30 mouse cellular contexts compared by ENCODE assay signal in genomic region chr13:52533644-52534043, GRCm38 (mm10). TPM values are rescaled to one million over a fixed set of nuclear protein-coding genes. Genes with fewer than 3 reads are reported as not detected.
A peak's percentile ranks its signal among the peaks of the same experiment; 100 is the strongest.
DNase-seq lines count a peak whose midpoint lies in the region; ATAC-seq and TF ChIP-seq lines count a peak whose summit lies in the region.
"Had no signal": no experiment of that assay in that cellular context is flagged by ENCODE, and none has a peak within 500 bp of the region (broad histone marks: within the 10 kb centered on the region; RNA-seq: fewer than 3 reads in every experiment).

No protein-coding gene starts in this region.

- H3K36me3 ChIP-seq in liver, adult 2 months (ENCODE audit: control insufficient read depth, insufficient read depth, low read length), result no peaks in the 10 kb centered on the region
- no peaks in the 10 kb centered on the region for H3K36me3 ChIP-seq in liver, postnatal 0 days (replicated peaks; ENCODE audit: insufficient read depth, low read length)
- no peaks in the 10 kb centered on the region for H3K36me3 ChIP-seq in forebrain, embryonic 15.5 days
- H3K36me3 ChIP-seq: embryonic facial prominence, embryonic 12.5 days; embryonic facial prominence, embryonic 15.5 days; forebrain, embryonic 12.5 days; heart, embryonic 12.5 days; heart, embryonic 15.5 days; hindbrain, embryonic 10.5 days; hindbrain, embryonic 13.5 days had no signal

- no peak overlapping the region for H3K9ac ChIP-seq in liver, adult 2 months (ENCODE audit: low read depth, low read length)
- no peak overlapping the region for H3K9ac ChIP-seq in liver, postnatal 0 days (replicated peaks)
- no peak overlapping the region for H3K9ac ChIP-seq in forebrain, embryonic 15.5 days (replicated peaks)
- H3K9ac ChIP-seq: embryonic facial prominence, embryonic 12.5 days; embryonic facial prominence, embryonic 15.5 days; forebrain, embryonic 12.5 days; heart, embryonic 12.5 days; heart, embryonic 15.5 days; hindbrain, embryonic 13.5 days had no signal

- DNase-seq in liver, adult 2 months (ENCODE audit: extremely low read depth, low read depth, low spot score), result peak; percentile 5
- DNase-seq in liver, postnatal 0 days, result no peak
- DNase-seq in A20 (ENCODE audit: low read depth, low spot score), result peak; percentile 73
- peak; percentile 8 for DNase-seq in skeletal muscle tissue, adult 2 months (ENCODE audit: low read depth, low spot score)
- DNase-seq in gastrocnemius, postnatal 14 days, result no peak
- DNase-seq: adrenal gland, adult 8-10 months; adrenal gland, postnatal 25 days; cerebellum, adult 11 months; cerebellum, adult 2 months; cerebellum, adult 9-11 months; cerebellum, postnatal 25 days; gastrocnemius, postnatal 10 days; heart, adult 11 months; heart, postnatal 10 days; heart, postnatal 36 days had no signal

- peaks cover 6% of the 10 kb centered on the region; the same call in 1 of the 2 replicates for H3K27me3 ChIP-seq in liver, adult 2 months (ENCODE audit: control insufficient read depth, insufficient read depth, low read length)
- H3K27me3 ChIP-seq in liver, postnatal 0 days (ENCODE audit: insufficient read depth, low read length), result peaks cover 19% of the 10 kb centered on the region
- no peaks in the 10 kb centered on the region for H3K27me3 ChIP-seq in forebrain, embryonic 15.5 days

- H3K4me1 ChIP-seq in liver, adult 2 months (ENCODE audit: control insufficient read depth, insufficient read depth, low read length), result no peaks in the 10 kb centered on the region
- H3K4me1 ChIP-seq in liver, postnatal 0 days (ENCODE audit: insufficient read depth), result peaks cover 6% of the 10 kb centered on the region
- peaks cover 4% of the 10 kb centered on the region for H3K4me1 ChIP-seq in bone marrow, adult 2 months (ENCODE audit: control insufficient read depth, insufficient read depth, low read length)
- peaks cover 12% of the 10 kb centered on the region for H3K4me1 ChIP-seq in forebrain, embryonic 15.5 days

- no peak for TF ChIP-seq EP300 in liver, postnatal 0 days (IDR thresholded peaks at IDR 0.05; ENCODE audit: low read depth)

- 66% methylated on average over 5 of the region's 5 CpGs for WGBS in liver, adult 2 months
- 71% methylated on average over 5 of the region's 5 CpGs for WGBS in liver, postnatal 0 days (ENCODE audit: insufficient replicate concordance)
- 61% methylated on average over 5 of the region's 5 CpGs for WGBS in bone marrow, adult 2 months
- WGBS in forebrain, embryonic 15.5 days, result 83% methylated on average over 5 of the region's 5 CpGs

- no peak for TF ChIP-seq CTCF in liver, adult 2 months (IDR thresholded peaks at IDR 0.05; ENCODE audit: low read depth, low read length)
- TF ChIP-seq CTCF in liver, postnatal 0 days (IDR thresholded peaks at IDR 0.05; ENCODE audit: low read depth), result no peak
- TF ChIP-seq CTCF in bone marrow, adult 2 months (IDR thresholded peaks at IDR 0.05; ENCODE audit: control insufficient read depth, insufficient read depth, low read length), result no peak

- no peaks in the 10 kb centered on the region for H3K9me3 ChIP-seq in liver, postnatal 0 days (ENCODE audit: low read length)
- no peaks in the 10 kb centered on the region for H3K9me3 ChIP-seq in forebrain, embryonic 15.5 days
- H3K9me3 ChIP-seq: embryonic facial prominence, embryonic 15.5 days; forebrain, embryonic 12.5 days; heart, embryonic 15.5 days; hindbrain, embryonic 10.5 days; hindbrain, embryonic 13.5 days had no signal

- no peak overlapping the region for H3K27ac ChIP-seq in liver, adult 2 months (replicated peaks; ENCODE audit: insufficient read depth, low read depth, low read length)
- no peak overlapping the region for H3K27ac ChIP-seq in liver, postnatal 0 days (ENCODE audit: low read depth)
- H3K27ac ChIP-seq in bone marrow, adult 2 months (ENCODE audit: control insufficient read depth, insufficient read depth, low read depth, low read length, poor library complexity), result peak overlapping the region; percentile 53; the same call in 1 of the 2 replicates
- H3K27ac ChIP-seq in forebrain, embryonic 15.5 days (replicated peaks), result no peak overlapping the region
- H3K27ac ChIP-seq: embryonic facial prominence, embryonic 12.5 days; embryonic facial prominence, embryonic 15.5 days; forebrain, embryonic 12.5 days; heart, embryonic 15.5 days; hindbrain, embryonic 10.5 days; hindbrain, embryonic 13.5 days had no signal

- H3K4me3 ChIP-seq in liver, adult 2 months (ENCODE audit: insufficient read depth, low read depth, low read length), result no peak overlapping the region
- no peak overlapping the region for H3K4me3 ChIP-seq in liver, postnatal 0 days (ENCODE audit: low read depth, low read length)
- H3K4me3 ChIP-seq in bone marrow, adult 2 months (replicated peaks; ENCODE audit: control insufficient read depth, low read depth, low read length), result no peak overlapping the region
- no peak overlapping the region for H3K4me3 ChIP-seq in forebrain, embryonic 15.5 days
- H3K4me3 ChIP-seq: embryonic facial prominence, embryonic 12.5 days; embryonic facial prominence, embryonic 15.5 days; erythroblast, embryonic 14.5 days; forebrain, embryonic 12.5 days; heart, embryonic 12.5 days; heart, embryonic 15.5 days; hindbrain, embryonic 10.5 days; hindbrain, embryonic 13.5 days had no signal

- intact Hi-C loops in gastrocnemius, postnatal 14 days (cut with DNase I; ENCODE audit: low total_unique reads), result loop anchor here (10.0 kb wide), 1 partner anchor 699 kb away; no protein-coding TSS in a partner anchor

- H3K4me2 ChIP-seq in liver, postnatal 0 days (ENCODE audit: low read depth, low read length), result no peak overlapping the region
- H3K4me2 ChIP-seq in forebrain, embryonic 15.5 days (replicated peaks), result no peak overlapping the region
- H3K4me2 ChIP-seq: embryonic facial prominence, embryonic 12.5 days; embryonic facial prominence, embryonic 15.5 days; forebrain, embryonic 12.5 days; heart, embryonic 12.5 days; heart, embryonic 15.5 days; hindbrain, embryonic 13.5 days had no signal

- H3K79me2 ChIP-seq in liver, adult 2 months (ENCODE audit: control insufficient read depth, insufficient read depth, low read length), result no peaks in the 10 kb centered on the region

- no peak for TF ChIP-seq POLR2A in liver, adult 2 months (IDR thresholded peaks at IDR 0.05; ENCODE audit: extremely low read depth, insufficient read depth, low read length)
- TF ChIP-seq POLR2A in bone marrow, adult 2 months (IDR thresholded peaks at IDR 0.05; ENCODE audit: borderline replicate concordance, control insufficient read depth, low read depth, low read length), result no peak

- ATAC-seq in liver, postnatal 0 days, result no peak
- no peak for ATAC-seq in erythroblast, adult 5-6 weeks (replicated peaks; ENCODE audit: low FRiP score, poor library complexity, severe bottlenecking)
- ATAC-seq in forebrain, embryonic 15.5 days (replicated peaks), result no peak
- ATAC-seq: activated CD4-positive, CD25-positive, alpha-beta regulatory T cell, adult 4 months; CD4-positive, CD25-positive, alpha-beta regulatory T cell, adult 4 months; forebrain, embryonic 16.5 days; hindbrain, embryonic 16.5 days had no signal

RNA-seq across cellular contexts. Expression of gene Diras2, which starts 2.6 kb away (rescaled TPM):
- total RNA-seq in liver, adult 2 months (2014; rRNA removed), result 0.13 TPM in 1 of 2 replicates, not detected in the other
- polyA plus RNA-seq in liver, adult 2 months (2012; rRNA removed), result 0.02 TPM in 1 of 2 replicates, not detected in the other
- polyA plus RNA-seq in liver, postnatal 0 days (2015; fragmentation: Nextera tagmentation; extraction: Ambion mirVana), result 0.12 and 0.19 TPM in 2 replicates
- 3.1 and 5.9 TPM in 2 replicates for polyA plus RNA-seq in bone marrow, adult 2 months (2011; ENCODE audit: insufficient read depth, insufficient read length, low replicate concordance, missing spikeins)
- not detected in 2 replicates for total RNA-seq in erythroblast, adult 5-6 weeks (2015; ENCODE audit: low replicate concordance)
- 0.17 and 0.28 TPM in 2 replicates for total RNA-seq in erythroblast, adult 5-6 weeks (2017; ENCODE audit: low replicate concordance)
- 2.6 and 2.7 TPM in 2 replicates for polyA plus RNA-seq in forebrain, embryonic 15.5 days (2015; fragmentation: Nextera tagmentation; extraction: Ambion mirVana)
- under 1 TPM; 0.06 to 0.13 TPM for total RNA-seq in gastrocnemius, postnatal 14 days (2021)
- polyA plus RNA-seq: activated CD4-positive, CD25-positive, alpha-beta regulatory T cell, adult 4 months; CD4-positive, CD25-positive, alpha-beta regulatory T cell, adult 4 months; erythroblast, embryonic 14.5 days had no signal

RNA-seq across cellular contexts. Expression of gene Syk, which starts 49.3 kb away (rescaled TPM):
- 3.0 and 4.2 TPM in 2 replicates for total RNA-seq in liver, adult 2 months (2014; rRNA removed)
- 0.96 and 1.9 TPM in 2 replicates for polyA plus RNA-seq in liver, adult 2 months (2012; rRNA removed)
- polyA plus RNA-seq in liver, postnatal 0 days (2015; fragmentation: Nextera tagmentation; extraction: Ambion mirVana), result 6.0 and 6.8 TPM in 2 replicates
- polyA plus RNA-seq in bone marrow, adult 2 months (2011; ENCODE audit: insufficient read depth, insufficient read length, low replicate concordance, missing spikeins), result 52.8 and 120 TPM in 2 replicates
- total RNA-seq in erythroblast, adult 5-6 weeks (2015; ENCODE audit: low replicate concordance), result 15.9 and 18.4 TPM in 2 replicates
- total RNA-seq in erythroblast, adult 5-6 weeks (2017; ENCODE audit: low replicate concordance), result 23.1 and 25.4 TPM in 2 replicates
- polyA plus RNA-seq in forebrain, embryonic 15.5 days (2015; fragmentation: Nextera tagmentation; extraction: Ambion mirVana), result 1.1 and 1.2 TPM in 2 replicates
- 1 to 10 TPM; 2.5 to 3.3 TPM for total RNA-seq in gastrocnemius, postnatal 14 days (2021)

Comparison
In these comparisons a context has a peak if more than half of its experiments do, and no peak if none do; other contexts are left out.
1. DNase-seq: peak in liver, adult 2 months (single experiment), A20 (single experiment) and skeletal muscle tissue, adult 2 months (single experiment); none in liver, postnatal 0 days (single experiment) and gastrocnemius, postnatal 14 days (single experiment).